Mouse (Mus musculus): ENCODE measurements around the gene B230217C12Rik. TPM values are rescaled to one million over a fixed set of nuclear protein-coding genes. Genes with fewer than 3 reads are reported as not detected.

Gene B230217C12Rik
- polyA plus RNA-seq, 1 experiment from 2014 or later = 5.4 TPM

Other genes starting within 250 kb of the B230217C12Rik start
- 4.1 and 4.8 TPM in 2 replicates for gene Epop, start 211.1 kb upstream of the B230217C12Rik start, polyA plus RNA-seq (2014; fragmentation: Nextera tagmentation; extraction: Ambion mirVana)
- 0.97 and 1.0 TPM in 2 replicates for gene Mllt6, start 177.4 kb upstream of the B230217C12Rik start, polyA plus RNA-seq (2014; fragmentation: Nextera tagmentation; extraction: Ambion mirVana)
- gene Cisd3, start 155.0 kb upstream of the B230217C12Rik start, polyA plus RNA-seq (2014; fragmentation: Nextera tagmentation; extraction: Ambion mirVana) = 18.0 and 21.9 TPM in 2 replicates
- 10.3 and 13.2 TPM in 2 replicates for gene Pcgf2, start 140.3 kb upstream of the B230217C12Rik start, polyA plus RNA-seq (2014; fragmentation: Nextera tagmentation; extraction: Ambion mirVana)
- gene Psmb3, start 137.4 kb upstream of the B230217C12Rik start, polyA plus RNA-seq (2014; fragmentation: Nextera tagmentation; extraction: Ambion mirVana) = 558 and 561 TPM in 2 replicates
- gene Pip4k2b, start 96.1 kb upstream of the B230217C12Rik start, polyA plus RNA-seq (2014; fragmentation: Nextera tagmentation; extraction: Ambion mirVana) = 0.95 and 1.7 TPM in 2 replicates
- gene Cwc25, start 74.2 kb upstream of the B230217C12Rik start, polyA plus RNA-seq (2014; fragmentation: Nextera tagmentation; extraction: Ambion mirVana) = 12.9 and 13.1 TPM in 2 replicates
- 0.64 TPM in 1 of 2 replicates, not detected in the other for gene 1700001P01Rik, start 64.9 kb upstream of the B230217C12Rik start, polyA plus RNA-seq (2014; fragmentation: Nextera tagmentation; extraction: Ambion mirVana)
- 756 and 842 TPM in 2 replicates for gene Rpl23, start 58.3 kb upstream of the B230217C12Rik start, polyA plus RNA-seq (2014; fragmentation: Nextera tagmentation; extraction: Ambion mirVana)
- gene Lasp1, start 41.8 kb upstream of the B230217C12Rik start, polyA plus RNA-seq (2014; fragmentation: Nextera tagmentation; extraction: Ambion mirVana) = 54.7 and 55.3 TPM in 2 replicates
- 1.1 TPM in 2 replicates for gene Fbxo47, start 43.4 kb downstream of the B230217C12Rik start, polyA plus RNA-seq (2014; fragmentation: Nextera tagmentation; extraction: Ambion mirVana)
- gene Plxdc1, start 145.7 kb downstream of the B230217C12Rik start, polyA plus RNA-seq (2014; fragmentation: Nextera tagmentation; extraction: Ambion mirVana) = 0.47 and 0.77 TPM in 2 replicates
- 24.0 and 31.2 TPM in 2 replicates for gene Arl5c, start 155.4 kb downstream of the B230217C12Rik start, polyA plus RNA-seq (2014; fragmentation: Nextera tagmentation; extraction: Ambion mirVana)
- 2.1 and 2.2 TPM in 2 replicates for gene Cacnb1, start 182.3 kb downstream of the B230217C12Rik start, polyA plus RNA-seq (2014; fragmentation: Nextera tagmentation; extraction: Ambion mirVana)
- gene Rpl19, start 185.9 kb downstream of the B230217C12Rik start, polyA plus RNA-seq (2014; fragmentation: Nextera tagmentation; extraction: Ambion mirVana) = 1,333 and 1,422 TPM in 2 replicates
- gene Stac2, start 212.7 kb downstream of the B230217C12Rik start, polyA plus RNA-seq (2014; fragmentation: Nextera tagmentation; extraction: Ambion mirVana) = 0.22 and 0.43 TPM in 2 replicates